Mouse (Mus musculus) liver, adult 10 weeks (tissue): ENCODE data around the gene Rad51ap1. TPM values are rescaled to one million over a fixed set of nuclear protein-coding genes. Genes with fewer than 3 reads are reported as not detected.

ENCODE experiments used
- polyA plus RNA-seq: library from polyadenylated mRNA; stranded (reverse); fragments of 350-450 nt; fragmentation: Illumina TruSeq; extraction: RNeasy Lipid Tissue Mini Kit (QIAGEN cat#74804); gene quantifications from one replicate; pipeline ENCODE4 v1.2.3, GENCODE M21; 2014; ENCODE audit warnings: low read depth, low replicate concordance

The Rad51ap1 gene
- not detected for polyA plus RNA-seq

DNA sequence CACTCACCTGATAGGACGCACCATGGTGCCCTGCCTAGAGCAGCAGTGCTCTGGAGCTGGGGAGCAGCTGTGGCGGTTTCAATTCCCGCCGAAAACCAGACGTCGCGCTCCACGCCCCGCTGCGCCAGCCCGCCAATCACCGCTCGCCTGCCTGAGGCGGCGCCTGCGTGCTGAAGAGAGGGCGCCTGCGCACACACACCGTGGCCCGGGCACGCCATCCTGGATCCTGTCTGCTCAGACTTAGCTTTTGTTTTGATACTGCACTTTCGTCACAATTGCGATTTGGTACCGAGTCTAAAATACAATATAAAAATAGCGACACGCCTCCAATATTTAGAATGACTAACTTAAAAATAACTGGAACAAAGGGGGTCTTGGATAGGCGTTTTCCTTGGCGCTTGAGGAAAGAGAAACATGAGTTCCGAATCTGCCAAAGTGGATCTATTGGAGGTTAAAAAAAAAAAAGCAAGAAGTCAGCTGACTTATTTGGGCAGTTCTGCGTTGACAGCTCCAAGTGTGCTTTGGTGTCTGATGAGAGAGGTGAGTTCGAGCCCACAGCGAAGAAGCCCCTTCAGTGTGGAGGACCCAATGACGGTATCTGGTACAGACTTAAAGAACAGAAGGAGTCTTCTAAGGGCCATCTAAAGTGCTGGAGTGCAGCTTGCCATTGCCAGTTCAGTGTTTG, at the start of gene Rad51ap1, which contains the start of gene D6Wsu163e:
Gene Rad51ap1 (minus strand): TSS at position 101 of the 685 bp plus-strand sequence.
Gene D6Wsu163e (plus strand): TSS at position 476 of the 685 bp plus-strand sequence.

DNA sequence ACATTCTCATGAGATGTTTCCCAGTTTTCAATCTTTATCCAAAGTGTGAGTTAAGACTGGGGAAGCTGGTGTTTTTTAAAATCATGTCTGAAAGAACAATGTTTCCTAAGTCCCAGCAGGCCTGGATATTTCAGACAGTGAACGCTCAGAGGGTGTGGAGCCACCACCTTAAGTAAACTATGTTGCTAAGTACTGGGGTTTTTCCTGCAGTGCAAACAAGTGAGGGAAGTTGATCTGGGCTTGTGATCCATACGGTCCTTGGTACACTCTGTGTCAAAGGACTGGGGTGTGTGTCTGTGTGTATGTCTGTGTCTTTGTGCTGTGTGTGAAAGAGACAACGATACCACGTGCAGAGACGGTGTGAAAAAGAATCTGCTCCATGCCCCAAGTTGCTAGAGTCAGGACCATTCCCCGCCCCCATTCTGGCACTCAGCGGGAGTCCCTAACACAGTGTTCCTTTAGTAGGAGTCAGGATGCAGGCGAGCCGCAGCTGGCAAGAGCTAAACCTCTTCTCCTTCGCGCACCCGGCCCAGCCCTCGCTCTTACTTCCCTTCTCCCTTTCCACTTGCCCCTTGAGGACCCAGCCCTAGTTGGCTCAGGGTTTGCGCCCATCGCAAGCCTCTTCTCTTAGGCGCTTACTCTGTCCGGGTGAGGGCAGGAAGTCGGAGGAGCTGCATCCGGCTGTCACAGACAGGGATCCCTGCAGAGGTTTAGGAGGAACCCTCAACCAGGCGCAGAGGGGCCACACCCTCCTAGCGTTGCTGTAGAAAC, 18.1 kb downstream of the Rad51ap1 start, which contains the start of gene Dyrk4:
Gene Dyrk4 (minus strand): TSS at position 729 of the 771 bp plus-strand sequence.

Other genes with a start within 250 kb of the Rad51ap1 start
- gene Kcna6, start 198.9 kb downstream of the Rad51ap1 start, polyA plus RNA-seq = not detected
- 105 TPM for gene Ndufa9, start 90.5 kb downstream of the Rad51ap1 start, polyA plus RNA-seq
- gene Akap3, start 86.5 kb downstream of the Rad51ap1 start, polyA plus RNA-seq = not detected
- not detected for gene Dyrk4, start 17.7 kb downstream of the Rad51ap1 start, polyA plus RNA-seq
- gene D6Wsu163e, start 375 bp upstream of the Rad51ap1 start, polyA plus RNA-seq = 10.4 TPM
- gene Fgf6, start 76.0 kb upstream of the Rad51ap1 start, polyA plus RNA-seq = not detected
- gene Fgf23, start 133.3 kb upstream of the Rad51ap1 start, polyA plus RNA-seq = not detected
- gene Tigar, start 170.0 kb upstream of the Rad51ap1 start, polyA plus RNA-seq = 4.1 TPM
- gene Ccnd2, start 212.6 kb upstream of the Rad51ap1 start, polyA plus RNA-seq = 3.9 TPM